Mouse (Mus musculus) CD8-positive naive resting alpha-beta T cell, adult 2 months (primary cell): ENCODE measurements around the gene Slc51a.

Experiments
- DNase-seq, 2 experiments: peaks; one replicate each; pipeline ENCODE4 v3.0.0; 2022; ENCODE audit warnings: low read depth in 2 of 2, low spot score in 2 of 2

The Slc51a gene

GRCm38 (mm10) chr16:32434066-32434465 is 53.6 kb downstream of the Slc51a start:
- DNase-seq: peak; percentile 71 to 79

GRCm38 (mm10) chr16:32433138-32433537 is 54.5 kb downstream of the Slc51a start:
- no peak for DNase-seq

- no peak for DNase-seq
Measured at GRCm38 (mm10) chr16:32431926-32432325, 55.8 kb downstream of the Slc51a start.

- DNase-seq: peak in 1 of 2 experiments; percentile 35
Measured at GRCm38 (mm10) chr16:32431047-32431591, 56.6 kb downstream of the Slc51a start.

- DNase-seq: peak in 1 of 2 experiments; percentile 49
Measured at GRCm38 (mm10) chr16:32430474-32431046, 57.1 kb downstream of the Slc51a start, which contains the start of gene Pcyt1a. Gene Pcyt1a, plus strand, starts transcription at chr16:32430921.

GRCm38 (mm10) chr16:32427506-32427905 is 60.2 kb downstream of the Slc51a start:
- no peak for DNase-seq
